In the genomic region with DNA sequence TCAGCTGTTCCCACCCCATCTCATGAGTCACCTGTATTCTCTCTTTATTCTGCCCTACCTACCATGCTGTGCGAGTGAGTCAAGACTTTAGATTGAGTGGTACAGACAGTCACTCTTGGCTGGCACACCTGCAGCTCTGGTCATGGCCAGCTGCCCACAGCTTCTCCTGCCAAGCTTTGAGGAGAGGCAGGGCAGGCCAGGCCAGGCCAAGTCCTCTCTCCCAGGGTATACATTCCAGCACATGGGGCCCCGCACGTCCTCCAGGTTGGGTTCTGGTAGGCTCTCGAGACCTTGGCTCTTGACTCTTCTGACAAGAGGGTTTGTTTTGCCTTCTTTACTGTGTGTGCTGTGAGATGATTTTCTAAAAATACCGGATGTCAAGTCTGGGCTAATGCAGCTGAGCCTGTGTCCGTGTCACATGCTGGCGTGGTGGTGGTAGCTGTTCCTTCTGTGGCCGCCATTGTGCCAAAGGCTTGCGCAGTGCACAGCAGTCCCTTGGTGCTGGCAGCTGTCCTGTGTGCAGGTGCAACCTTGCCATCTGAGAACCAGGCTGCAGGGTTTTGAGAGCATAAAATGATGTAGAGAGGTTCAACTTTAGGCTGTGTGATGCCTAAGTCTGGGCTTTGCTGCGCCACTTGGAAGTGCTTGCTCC, we compare ENCODE assay signal across 9 mouse cellular contexts. TPM values are rescaled to one million over a fixed set of nuclear protein-coding genes. Genes with fewer than 3 reads are reported as not detected.
A peak's percentile ranks its signal among the peaks of the same experiment; 100 is the strongest.
DNase-seq lines count a peak whose midpoint lies in the region; ATAC-seq and TF ChIP-seq lines count a peak whose summit lies in the region.
"Had no signal": no experiment of that assay in that cellular context is flagged by ENCODE, and none has a peak within 500 bp of the region (broad histone marks: within the 10 kb centered on the region; RNA-seq: fewer than 3 reads in every experiment).

No protein-coding gene starts in this region.

- 85% methylated on average over 10 of the region's 10 CpGs for WGBS in heart, embryonic 10.5 days
- WGBS in lung, postnatal 0 days = 57% methylated on average over 10 of the region's 10 CpGs

- H3K4me1 ChIP-seq in heart, embryonic 10.5 days = peaks cover 11% of the 10 kb centered on the region
- peaks cover 3% of the 10 kb centered on the region; the same call in 1 of the 2 replicates for H3K4me1 ChIP-seq in lung, postnatal 0 days (ENCODE audit: insufficient read depth, low read depth, low read length)

- intact Hi-C loops in heart, postnatal 14 days (cut with DNase I) = no loop called here

- H3K9me3 ChIP-seq in heart, embryonic 10.5 days = no peaks in the 10 kb centered on the region
- no peaks in the 10 kb centered on the region for H3K9me3 ChIP-seq in lung, postnatal 0 days (ENCODE audit: low read length)
- H3K9me3 ChIP-seq: limb, embryonic 15.5 days had no signal

- TF ChIP-seq CTCF in lung, postnatal 0 days (IDR thresholded peaks at IDR 0.05) = no peak

- DNase-seq in heart, adult 11 months = peak; percentile 98
- DNase-seq in heart, embryonic 10.5 days (ENCODE audit: low spot score) = no peak
- peak; percentile 83 to 89 for DNase-seq in cerebellum, postnatal 25 days
- DNase-seq in heart, postnatal 14 days = peak; percentile 76 to 83
- peak; percentile 94 for DNase-seq in lung, postnatal 0 days (ENCODE audit: low spot score)
- DNase-seq in right cerebral cortex, postnatal 10 days (ENCODE audit: low spot score in 2 of 2) = no peak
- no peak for DNase-seq in right cerebral cortex, postnatal 36 days (ENCODE audit: low spot score in 2 of 2)
- no peak for DNase-seq in right cerebral cortex, postnatal 14 days

- H3K36me3 ChIP-seq in heart, embryonic 10.5 days = peaks cover 42% of the 10 kb centered on the region
- 0 out of 2 replicates have a peak, but pooled peaks cover 2% of the 10 kb centered on the region for H3K36me3 ChIP-seq in lung, postnatal 0 days (ENCODE audit: insufficient read depth, low read length)
- H3K36me3 ChIP-seq: limb, embryonic 15.5 days had no signal

- no peaks in the 10 kb centered on the region for H3K27me3 ChIP-seq in heart, embryonic 10.5 days (ENCODE audit: insufficient read depth, poor library complexity, severe bottlenecking)
- H3K27me3 ChIP-seq in lung, postnatal 0 days (replicated peaks; ENCODE audit: insufficient read depth, low read length) = no peaks in the 10 kb centered on the region
- H3K27me3 ChIP-seq: limb, embryonic 15.5 days had no signal

- H3K9ac ChIP-seq in lung, postnatal 0 days (replicated peaks; ENCODE audit: low read depth) = no peak overlapping the region
- H3K9ac ChIP-seq: limb, embryonic 15.5 days had no signal

- H3K4me3 ChIP-seq in heart, embryonic 10.5 days = no peak overlapping the region
- no peak overlapping the region for H3K4me3 ChIP-seq in lung, postnatal 0 days (ENCODE audit: low read depth, low read length)
- H3K4me3 ChIP-seq: limb, embryonic 15.5 days had no signal

- no peak overlapping the region; the same call in 1 of the 2 replicates for H3K27ac ChIP-seq in heart, embryonic 10.5 days
- H3K27ac ChIP-seq in lung, postnatal 0 days (ENCODE audit: low read length) = peak overlapping the region; percentile 71
- H3K27ac ChIP-seq: limb, embryonic 15.5 days had no signal

- peak; percentile 96 for ATAC-seq in lung, postnatal 0 days

- no peak; the same call in 1 of the 2 replicates for TF ChIP-seq EP300 in lung, postnatal 0 days (IDR thresholded peaks at IDR 0.05)

- no peak overlapping the region for H3K4me2 ChIP-seq in lung, postnatal 0 days (replicated peaks; ENCODE audit: low read depth, low read length)
- H3K4me2 ChIP-seq: limb, embryonic 15.5 days had no signal

RNA-seq across cellular contexts. Expression of a gene that starts 47.2 kb away (rescaled TPM):
- 1.4 and 1.6 TPM in 2 replicates for polyA plus RNA-seq in heart, embryonic 10.5 days (2016; fragmentation: Nextera tagmentation; extraction: Ambion mirVana)
- 10 to 100 TPM; 28.2 to 31.6 TPM for total RNA-seq in heart, postnatal 14 days (2021)
- 1.2 and 1.3 TPM in 2 replicates for polyA plus RNA-seq in lung, postnatal 0 days (2015; fragmentation: Nextera tagmentation; extraction: Ambion mirVana)

Comparison
In these comparisons a context has a peak if more than half of its experiments do, and no peak if none do; other contexts are left out.
1. DNase-seq: peak in heart, adult 11 months (single experiment), cerebellum, postnatal 25 days (2 of 2), heart, postnatal 14 days (2 of 2) and lung, postnatal 0 days (single experiment); none in heart, embryonic 10.5 days (single experiment), right cerebral cortex, postnatal 10 days (0 of 2), right cerebral cortex, postnatal 36 days (0 of 2) and right cerebral cortex, postnatal 14 days (single experiment).